Mouse (Mus musculus) CH12.LX (cell line): Measurements from ENCODE around the gene 1700010I14Rik. TPM values are rescaled to one million over a fixed set of nuclear protein-coding genes. Genes with fewer than 3 reads are reported as not detected.
A peak's percentile ranks its signal among the peaks of the same experiment; 100 is the strongest.

Source experiments
- DNase-seq: peaks from one replicate; pipeline ENCODE4 v3.0.0-alpha.2; 2013; ENCODE audit errors: extremely low read depth
- H3K27ac ChIP-seq: 2 replicates; pipeline ENCODE4 v1.5.1; 2012; ENCODE audit warnings: low read depth, mild to moderate bottlenecking, control low read depth, moderate library complexity; ENCODE audit not compliant: insufficient read depth
- H3K27me3 ChIP-seq: replicated peaks from 2 replicates; pipeline ENCODE3; 2012; ENCODE audit warnings: inconsistent platforms
- H3K36me3 ChIP-seq, 2 experiments: replicated peaks in 1 of 2; 2 replicates each; pipeline versions ENCODE3 to v1.6.1; 2012; ENCODE audit warnings: inconsistent platforms in 1 of 2, low read length in 1 of 2, mild to moderate bottlenecking in 1 of 2, mixed read lengths in 1 of 2, moderate library complexity in 1 of 2; ENCODE audit not compliant: control insufficient read depth in 1 of 2, insufficient read depth in 1 of 2
- H3K4me1 ChIP-seq, 2 experiments: 2 replicates each; pipeline ENCODE4 v1.6.1; 2012; ENCODE audit warnings: inconsistent platforms in 1 of 2, moderate library complexity in 1 of 2; ENCODE audit not compliant: insufficient read depth in 2 of 2, control insufficient read depth in 1 of 2
- H3K4me2 ChIP-seq: 2 replicates; pipeline ENCODE4 v1.6.1; 2012; ENCODE audit warnings: low read depth, mild to moderate bottlenecking, control low read depth; ENCODE audit not compliant: poor library complexity, insufficient read depth, severe bottlenecking
- H3K4me3 ChIP-seq, 3 experiments: fragments of 150-350 bp in 1 of 3; sonication (generic) in 1 of 3; replicated peaks in 1 of 3; 2 replicates each; pipeline versions ENCODE3 to v1.5.1; 2011 to 2012; ENCODE audit warnings: low read depth in 2 of 3, low read length in 2 of 3, mild to moderate bottlenecking in 2 of 3, moderate library complexity in 2 of 3, control low read depth in 1 of 3, improper control_type of control experiment in 1 of 3, inconsistent platforms in 1 of 3, mixed read lengths in 1 of 3; ENCODE audit not compliant: poor library complexity in 1 of 3
- H3K79me2 ChIP-seq: replicated peaks from 2 replicates; pipeline ENCODE4 v1.6.1; 2012; ENCODE audit warnings: mild to moderate bottlenecking, moderate library complexity; ENCODE audit not compliant: control insufficient read depth, poor library complexity, insufficient read depth, severe bottlenecking; ENCODE audit errors: extremely low read depth
- H3K9ac ChIP-seq: 2 replicates; pipeline ENCODE4 v1.6.1; 2012; ENCODE audit warnings: low read depth, mild to moderate bottlenecking, control low read depth, moderate library complexity; ENCODE audit not compliant: insufficient read depth
- H3K9me3 ChIP-seq: replicated peaks from 2 replicates; pipeline ENCODE3; 2012; ENCODE audit warnings: low read length, inconsistent platforms, mixed read lengths
- BHLHE40 ChIP-seq: IDR thresholded peaks from 2 replicates; pipeline ENCODE4 v1.6.1; 2011; ENCODE audit warnings: mild to moderate bottlenecking, low read depth, low read length, improper control_type of control experiment
- CHD2 ChIP-seq: IDR thresholded peaks from 2 replicates; pipeline ENCODE4 v1.6.1; 2011; ENCODE audit warnings: low read length, improper control_type of control experiment
- CTCF ChIP-seq, 2 experiments: IDR thresholded peaks in 1 of 2; conservative IDR thresholded peaks in 1 of 2; 2 replicates each; pipeline ENCODE4 v1.5.1; 2011 to 2012; ENCODE audit warnings: low read depth in 2 of 2, low read length in 2 of 2, improper control_type of control experiment in 1 of 2, inconsistent platforms in 1 of 2, mild to moderate bottlenecking in 1 of 2, moderate library complexity in 1 of 2
- ETS1 ChIP-seq: conservative IDR thresholded peaks from 2 replicates; pipeline ENCODE4 v1.6.1; 2012; ENCODE audit warnings: low read depth, mild to moderate bottlenecking, inconsistent platforms, low read length, improper control_type of control experiment, moderate library complexity
- GABPA ChIP-seq: IDR thresholded peaks from 2 replicates; pipeline ENCODE4 v1.6.1; 2012; ENCODE audit warnings: low read depth, low read length, improper control_type of control experiment, inconsistent platforms; ENCODE audit not compliant: insufficient replicate concordance
- HCFC1 ChIP-seq: IDR thresholded peaks from 2 replicates; pipeline ENCODE4 v1.6.1; 2012; ENCODE audit warnings: low read depth, mild to moderate bottlenecking, inconsistent platforms, low read length, improper control_type of control experiment
- IRF4 ChIP-seq: IDR thresholded peaks from 2 replicates; pipeline ENCODE4 v1.6.1; 2014; ENCODE audit warnings: low read depth, mild to moderate bottlenecking, inconsistent platforms, low read length, improper control_type of control experiment
- JUN ChIP-seq: IDR thresholded peaks from 2 replicates; pipeline ENCODE4 v1.6.1; 2011; ENCODE audit warnings: low read depth, mild to moderate bottlenecking, low read length, improper control_type of control experiment, moderate library complexity; ENCODE audit not compliant: insufficient read depth
- JUND ChIP-seq: conservative IDR thresholded peaks from 2 replicates; pipeline ENCODE4 v1.6.1; 2011; ENCODE audit warnings: low read depth, low read length, improper control_type of control experiment
- MAX ChIP-seq: IDR thresholded peaks from 2 replicates; pipeline ENCODE4 v1.6.1; 2011; ENCODE audit warnings: low read length, improper control_type of control experiment
- NELFE ChIP-seq: IDR thresholded peaks from 2 replicates; pipeline ENCODE4 v1.6.1; 2011; ENCODE audit warnings: low read depth, low read length, improper control_type of control experiment
- POLR2AphosphoS2 ChIP-seq: IDR thresholded peaks from 2 replicates; pipeline ENCODE4 v1.6.1; 2011; ENCODE audit warnings: low read depth, low read length, improper control_type of control experiment
- RAD21 ChIP-seq: IDR thresholded peaks from 2 replicates; pipeline ENCODE4 v1.6.1; 2011; ENCODE audit warnings: low read depth, mild to moderate bottlenecking, low read length, improper control_type of control experiment, moderate library complexity
- RCOR1 ChIP-seq: conservative IDR thresholded peaks from 2 replicates; pipeline ENCODE4 v1.6.1; 2012; ENCODE audit warnings: low read depth, mild to moderate bottlenecking, inconsistent platforms, low read length, improper control_type of control experiment
- SIN3A ChIP-seq: IDR thresholded peaks from 2 replicates; pipeline ENCODE4 v1.6.1; 2012; ENCODE audit warnings: low read length, improper control_type of control experiment, inconsistent platforms
- TBP ChIP-seq: conservative IDR thresholded peaks from 2 replicates; pipeline ENCODE4 v1.6.1; 2011; ENCODE audit warnings: low read depth, low read length, improper control_type of control experiment
- TCF12 ChIP-seq: IDR thresholded peaks from 2 replicates; pipeline ENCODE4 v1.6.1; 2014; ENCODE audit warnings: low read depth, mild to moderate bottlenecking, inconsistent platforms, low read length, improper control_type of control experiment
- UBTF ChIP-seq: IDR thresholded peaks from 2 replicates; pipeline ENCODE4 v1.6.1; 2012; ENCODE audit warnings: low read depth, mild to moderate bottlenecking, inconsistent platforms, low read length, improper control_type of control experiment, moderate library complexity
- USF1 ChIP-seq: IDR thresholded peaks from 2 replicates; pipeline ENCODE4 v1.6.1; 2014; ENCODE audit warnings: low read depth, mild to moderate bottlenecking, inconsistent platforms, low read length, improper control_type of control experiment
- ZC3H11A ChIP-seq: IDR thresholded peaks from 2 replicates; pipeline ENCODE4 v1.6.1; 2012; ENCODE audit warnings: low read depth, mild to moderate bottlenecking, inconsistent platforms, low read length, improper control_type of control experiment
- ZNF384 ChIP-seq: IDR thresholded peaks from 2 replicates; pipeline ENCODE4 v1.6.1; 2012; ENCODE audit warnings: low read depth, low read length, improper control_type of control experiment, inconsistent platforms
- dilution Hi-C: fragments of 300-500 bp; cut with MboI; formaldehyde crosslinking; loops from 2 replicates; pipeline ENCODE4 v1.14.3; 2020; ENCODE audit warnings: low sequenced_read_pairs; ENCODE audit not compliant: extremely low pct_unique_long_range_greater_than_20kb, extremely low pct_ligation_motif_present
- in situ Hi-C: fragments of 300-500 bp; cut with MboI; formaldehyde crosslinking; loops from 3 replicates; pipeline ENCODE4 v1.14.3; 2019; ENCODE audit warnings: low sequenced_read_pairs, low pct_ligation_motif_present, low pct_unique_long_range_greater_than_20kb, mixed read lengths
- polyA plus RNA-seq: library from polyadenylated mRNA; unstranded; fragments of >175 nt; gene quantifications from 2 replicates; pipeline ENCODE4 v1.2.1, GENCODE M21; 2012; ENCODE audit warnings: low read depth; ENCODE audit not compliant: insufficient read length
- total RNA-seq, 2 experiments: library from RNA; depleted of rRNA; stranded (reverse); fragments of 300-350 nt in 1 of 2; fragments of >200 nt in 1 of 2; gene quantifications; 2 replicates each; pipeline ENCODE4 v1.2.3; 2012 to 2014

The 1700010I14Rik gene
- total and polyA plus RNA-seq, 3 experiments, result 3.4 to 7.2 (median 3.5) TPM

DNA sequence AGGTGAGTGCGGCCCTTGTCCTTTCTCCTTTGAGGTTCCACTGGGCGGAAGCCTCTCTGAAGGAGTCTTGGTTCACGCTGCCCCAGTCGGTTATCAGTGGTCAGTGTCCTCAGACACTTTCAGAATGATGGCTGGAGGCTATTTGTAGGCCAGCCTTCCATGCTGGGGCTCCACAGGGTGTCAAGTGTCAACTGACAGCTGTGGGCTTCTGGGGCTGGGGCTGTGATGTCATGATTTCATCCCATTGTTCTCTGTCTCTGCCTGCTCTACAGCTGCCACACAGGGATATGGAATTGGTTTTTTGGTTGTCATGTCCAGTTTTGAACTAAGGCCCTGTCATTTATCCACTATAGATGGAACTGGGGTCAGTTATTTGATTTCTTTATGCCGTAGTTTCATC is 36.5 kb upstream of the 1700010I14Rik start:
- H3K9ac ChIP-seq, result no peak overlapping the region
- no peak overlapping the region for H3K4me3 ChIP-seq

DNA sequence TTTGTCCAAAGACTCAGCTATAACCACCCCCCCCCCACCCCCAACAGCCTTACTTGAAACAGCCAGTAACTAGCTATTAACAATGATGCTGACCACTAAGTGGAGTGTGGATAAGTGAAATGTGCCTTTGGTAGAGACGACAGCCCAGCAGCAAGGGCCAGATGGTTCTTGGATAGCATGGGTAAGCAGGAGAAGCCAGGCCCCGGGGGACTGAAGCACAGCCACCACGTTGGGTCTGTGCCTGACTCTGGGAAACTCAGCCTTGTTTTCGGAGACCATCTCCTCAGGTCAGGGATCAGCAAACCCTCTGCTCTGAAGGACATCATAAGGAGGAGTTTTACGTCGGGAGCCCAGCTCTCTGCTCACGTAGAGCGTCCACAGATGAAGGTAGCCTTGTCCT is 35.2 kb upstream of the 1700010I14Rik start:
- Histone ChIP-seq H3K9me3 (no peaks in the 10 kb centered on the region), H3K9ac (no peak overlapping the region), H3K27me3 (no peaks in the 10 kb centered on the region), H3K27ac (no peak overlapping the region), H3K36me3 (no peaks in the 10 kb centered on the region), H3K4me2 (no peak overlapping the region), H3K79me2 (no peaks in the 10 kb centered on the region), H3K4me3 (no peak overlapping the region), H3K4me1 (peaks cover 6% of the 10 kb centered on the region in 2 experiments; a peak in 3 of 4 replicates)
- dilution Hi-C loops (no loop called here), in situ Hi-C loops (no loop called here)
- TF ChIP-seq ZNF384 (no peak), CHD2 (no peak), HCFC1 (no peak), POLR2AphosphoS2 (no peak), IRF4 (no peak)
- no peak for DNase-seq

More for the DNA sequence above, 36.5 kb upstream of the 1700010I14Rik start:
- in situ Hi-C loops (no loop called here), dilution Hi-C loops (no loop called here)
- Histone ChIP-seq H3K36me3 (no peaks in the 10 kb centered on the region), H3K27ac (no peak overlapping the region), H3K9me3 (no peaks in the 10 kb centered on the region), H3K4me1 (peaks cover 6% of the 10 kb centered on the region in 2 experiments; a peak in 3 of 4 replicates), H3K4me2 (peak overlapping the region; percentile 2; the same call in 1 of the 2 replicates), H3K79me2 (no peaks in the 10 kb centered on the region), H3K27me3 (no peaks in the 10 kb centered on the region)
- TF ChIP-seq TCF12, result no peak
- no peak for TF ChIP-seq SIN3A
- TF ChIP-seq UBTF, result no peak
- TF ChIP-seq POLR2AphosphoS2, result no peak
- no peak for TF ChIP-seq ETS1
- TF ChIP-seq MAX, result no peak
- no peak for TF ChIP-seq GABPA
- TF ChIP-seq CTCF (conservative IDR thresholded peaks at IDR 0.05 in 1 of 2, IDR thresholded peaks at IDR 0.05 in 1 of 2; ENCODE audit: low read depth in 2 of 2, low read length in 2 of 2), result no peak
- TF ChIP-seq USF1, result no peak
- no peak for TF ChIP-seq BHLHE40
- no peak for TF ChIP-seq RCOR1
- no peak for TF ChIP-seq NELFE
- no peak for TF ChIP-seq JUND
- TF ChIP-seq JUN, result no peak
- TF ChIP-seq ZC3H11A, result no peak
- no peak for TF ChIP-seq RAD21
- TF ChIP-seq TBP, result no peak
- no peak for TF ChIP-seq IRF4
- no peak for DNase-seq
